Mouse (Mus musculus): ENCODE results near the gene Robo1.
A peak's percentile ranks its signal among the peaks of the same experiment; 100 is the strongest.

Robo1 gene

DNA sequence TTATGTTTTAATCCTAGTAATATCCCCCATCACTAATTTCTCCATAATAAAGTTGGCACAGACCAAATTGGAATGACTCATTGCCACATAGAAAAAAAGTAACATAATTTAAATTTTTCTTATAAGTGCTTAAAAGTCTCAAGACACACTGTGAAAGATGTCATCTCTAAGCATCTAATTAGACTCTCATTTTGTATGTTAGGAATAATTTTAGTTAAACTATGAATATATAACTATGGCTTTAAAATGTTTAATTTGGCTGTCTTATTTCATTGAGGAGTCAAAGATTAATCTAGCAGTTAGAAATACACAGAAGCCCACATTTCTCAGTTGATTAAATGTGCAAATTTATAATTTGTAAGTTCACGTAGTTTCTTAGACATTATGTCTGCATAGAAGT, 530.9 kb downstream of the Robo1 start:
- no peak for DNase-seq

GRCm38 (mm10) chr16:72841066-72841465, 533.0 kb downstream of the Robo1 start:
- DNase-seq = no peak

GRCm38 (mm10) chr16:72854101-72854500, 546.0 kb downstream of the Robo1 start:
- peak; percentile 35 for DNase-seq

GRCm38 (mm10) chr16:72854809-72855503, 546.9 kb downstream of the Robo1 start:
- DNase-seq = no peak

DNA sequence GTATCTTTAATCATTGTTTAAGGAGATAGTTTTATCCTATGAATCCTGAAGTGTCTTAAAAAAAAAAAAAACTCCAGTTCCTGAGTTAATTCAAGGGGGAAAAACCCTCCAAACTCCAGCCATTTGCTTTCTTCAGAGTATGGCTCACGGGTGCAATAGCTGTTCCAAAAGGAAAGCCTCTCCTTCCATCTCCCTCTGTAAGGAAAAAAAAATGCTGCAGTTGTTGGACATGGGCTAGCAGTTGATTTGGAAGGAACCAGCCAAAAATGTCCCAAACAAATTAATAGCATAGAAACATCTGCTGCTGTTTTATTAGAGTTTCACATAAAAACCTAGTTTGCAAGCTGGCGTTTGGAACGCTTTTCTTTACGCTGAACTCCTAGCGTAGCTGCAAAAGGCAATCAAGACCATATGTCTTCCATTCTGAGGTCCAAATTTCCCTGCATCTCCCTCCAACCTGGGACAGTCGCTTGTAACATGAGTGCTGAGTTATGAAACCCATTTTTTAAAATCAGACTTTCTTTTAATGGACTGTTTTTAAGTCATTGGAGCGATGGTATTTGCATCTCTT, 553.7 kb downstream of the Robo1 start:
- DNase-seq = no peak

DNA sequence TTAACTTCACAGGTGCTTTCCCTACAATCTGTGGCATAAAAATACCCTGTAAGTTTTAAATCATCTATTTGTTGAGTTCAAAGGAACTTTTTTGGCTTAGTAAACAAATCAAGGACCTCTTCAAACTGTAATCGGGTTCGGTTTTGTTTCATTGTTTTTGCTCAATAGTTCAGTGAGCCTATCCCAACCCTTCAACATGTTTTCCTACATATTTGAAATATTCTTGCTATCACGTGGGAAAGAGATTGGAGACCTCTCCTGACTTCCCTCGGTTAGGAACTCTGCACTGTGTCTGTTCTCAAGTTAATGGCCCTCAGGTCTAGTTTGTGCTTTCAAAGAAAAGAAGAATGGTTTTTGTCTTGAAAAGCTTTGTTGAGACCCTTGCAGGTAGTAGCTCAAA, 557.9 kb downstream of the Robo1 start:
- DNase-seq = no peak

GRCm38 (mm10) chr16:72874934-72875732, 567.0 kb downstream of the Robo1 start:
- no peak for DNase-seq

DNA sequence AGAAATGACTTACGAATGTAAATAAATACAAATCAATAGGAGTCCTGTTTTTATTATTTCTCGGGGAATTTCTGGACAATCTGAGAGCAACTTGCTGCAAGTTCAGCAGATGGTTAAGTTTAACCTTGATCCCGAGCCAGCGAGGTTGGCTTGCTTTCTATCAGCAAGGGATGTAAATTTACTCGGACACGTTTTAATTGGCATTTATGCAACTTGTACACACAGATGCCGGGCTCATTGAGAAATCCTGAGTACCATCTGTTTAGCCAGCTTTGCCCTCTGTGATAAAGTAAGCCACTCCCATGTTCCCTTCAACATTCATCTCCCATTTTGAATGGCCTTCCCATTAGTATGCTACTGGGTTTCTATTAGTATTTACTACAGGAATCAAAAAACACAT, 580.0 kb downstream of the Robo1 start:
- DNase-seq = no peak

GRCm38 (mm10) chr16:72889401-72889800, 581.3 kb downstream of the Robo1 start:
- DNase-seq = no peak

GRCm38 (mm10) chr16:72897125-72897524, 589.0 kb downstream of the Robo1 start:
- DNase-seq = no peak

DNA sequence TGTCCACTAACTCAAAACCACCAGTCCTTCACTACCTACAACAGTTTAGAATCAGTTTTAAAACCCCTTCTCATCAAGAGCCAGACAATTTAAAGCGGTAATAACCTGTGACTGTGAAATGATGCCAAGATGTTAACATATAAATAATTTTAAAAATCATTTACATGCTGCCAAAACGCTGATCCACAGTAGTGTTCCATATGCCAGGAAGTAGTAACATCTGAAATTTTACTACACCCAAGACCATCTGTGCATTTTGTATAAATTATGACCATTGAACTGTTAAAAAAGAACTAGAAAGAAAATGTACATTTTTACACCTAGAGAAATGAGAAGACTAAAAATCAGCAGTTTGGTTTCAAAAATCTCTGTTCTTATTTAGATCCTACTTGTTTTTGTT, 600.8 kb downstream of the Robo1 start:
- DNase-seq = no peak

DNA sequence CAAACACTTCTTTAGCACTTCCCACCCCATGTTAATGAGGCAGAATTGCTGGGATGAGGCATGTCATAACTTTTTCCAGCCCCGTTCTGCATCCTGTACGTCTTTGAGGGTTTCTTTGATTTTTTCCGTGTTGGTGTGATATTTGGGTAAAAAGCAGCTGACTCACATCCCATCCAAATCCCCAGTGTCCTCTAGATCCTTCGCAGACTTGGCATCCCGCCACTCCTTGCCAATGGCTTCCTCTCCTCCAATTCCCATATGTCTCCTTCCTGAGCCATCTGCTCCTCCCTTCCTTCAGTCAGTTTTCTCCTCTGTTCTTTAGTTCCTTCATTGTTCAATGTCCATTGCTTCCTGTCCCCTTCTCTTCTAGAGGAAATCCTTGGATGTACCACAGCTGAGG, 605.0 kb downstream of the Robo1 start:
- peak; percentile 87 for DNase-seq

DNA sequence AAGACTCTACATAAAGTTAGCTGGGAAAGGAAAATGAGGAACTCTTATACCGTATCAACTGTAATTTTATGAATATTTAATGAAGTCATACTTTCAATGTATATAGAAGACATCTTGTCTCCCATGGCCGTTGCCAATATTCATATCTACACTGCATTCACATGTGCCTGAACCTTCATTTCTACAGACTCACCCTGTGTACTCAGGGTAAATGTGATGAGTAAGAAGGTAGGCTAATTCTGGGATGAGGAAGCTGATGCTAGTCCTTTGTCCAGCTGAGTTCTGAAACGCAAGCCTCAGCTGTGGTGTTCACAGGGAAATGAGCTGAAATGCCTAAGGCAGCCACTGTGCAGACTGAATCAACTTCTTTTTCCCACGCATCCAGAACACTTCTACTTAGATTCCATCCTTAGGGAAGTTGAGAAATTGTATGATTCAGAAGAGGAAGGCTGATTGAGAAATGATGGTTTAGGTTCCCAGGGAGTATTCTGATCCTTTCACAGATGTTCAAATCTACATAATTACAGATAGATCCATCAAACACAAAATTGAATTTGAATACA, 606.0 kb downstream of the Robo1 start:
- peak; percentile 26 for DNase-seq

DNA sequence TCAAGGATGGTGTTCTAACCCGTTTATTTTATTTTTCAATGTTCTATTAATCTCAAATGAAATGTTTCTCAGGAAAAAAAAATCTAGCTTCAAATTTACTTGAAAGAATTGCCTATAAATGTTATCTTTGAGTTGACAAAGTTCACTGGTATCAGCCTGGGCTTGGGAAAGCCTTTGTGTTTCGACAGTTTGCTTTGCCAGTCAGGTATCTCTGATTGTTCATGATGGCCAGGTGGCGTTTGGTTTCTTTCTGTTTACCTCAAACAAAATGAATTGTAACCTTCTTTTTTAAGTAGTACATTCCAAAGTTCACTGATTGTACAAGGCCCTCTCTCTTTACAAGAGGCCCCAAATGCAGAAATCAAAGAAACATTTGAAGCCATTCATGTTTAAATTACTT, 611.9 kb downstream of the Robo1 start:
- no peak for DNase-seq

DNA sequence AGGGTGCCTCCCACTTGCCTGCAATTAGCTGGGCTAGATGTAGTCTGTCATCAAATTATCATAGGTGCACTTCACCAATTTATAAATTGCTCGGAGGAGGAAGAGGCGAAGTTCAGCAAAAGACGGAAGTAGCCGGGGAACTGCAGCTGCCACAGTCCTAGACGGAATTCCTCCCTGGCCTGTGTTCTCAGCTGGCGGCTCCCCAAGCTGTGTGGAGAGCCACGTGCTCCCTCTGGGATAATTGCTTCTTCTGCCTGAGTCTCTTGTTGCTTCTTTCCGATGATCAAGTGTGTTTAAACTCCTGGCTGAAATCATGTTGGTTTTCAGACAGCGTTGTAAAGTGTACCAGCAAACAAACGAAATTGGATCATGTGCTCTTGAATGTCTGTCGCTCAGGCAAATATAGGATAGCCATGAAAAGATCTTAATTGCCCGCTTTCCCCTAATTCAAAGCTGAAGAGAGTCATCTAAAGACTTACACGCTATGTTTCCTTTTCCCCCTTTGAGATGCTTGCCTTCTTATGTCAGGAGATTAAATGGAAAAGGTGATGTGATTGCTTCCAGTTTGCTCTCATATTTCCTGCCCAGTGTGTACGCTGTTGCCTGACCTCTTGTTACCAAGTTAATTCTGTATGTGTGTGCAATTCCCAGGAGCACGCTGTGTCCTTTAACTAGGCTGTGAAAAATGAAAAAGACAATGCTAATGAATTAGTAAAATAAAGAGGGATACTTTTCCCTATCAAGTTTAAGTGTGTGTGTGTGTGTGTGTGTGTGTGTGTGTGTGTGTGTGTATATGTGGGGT, 616.5 kb downstream of the Robo1 start:
- DNase-seq = peak; percentile 73

GRCm38 (mm10) chr16:72928525-72929122, 620.5 kb downstream of the Robo1 start:
- no peak for DNase-seq

DNA sequence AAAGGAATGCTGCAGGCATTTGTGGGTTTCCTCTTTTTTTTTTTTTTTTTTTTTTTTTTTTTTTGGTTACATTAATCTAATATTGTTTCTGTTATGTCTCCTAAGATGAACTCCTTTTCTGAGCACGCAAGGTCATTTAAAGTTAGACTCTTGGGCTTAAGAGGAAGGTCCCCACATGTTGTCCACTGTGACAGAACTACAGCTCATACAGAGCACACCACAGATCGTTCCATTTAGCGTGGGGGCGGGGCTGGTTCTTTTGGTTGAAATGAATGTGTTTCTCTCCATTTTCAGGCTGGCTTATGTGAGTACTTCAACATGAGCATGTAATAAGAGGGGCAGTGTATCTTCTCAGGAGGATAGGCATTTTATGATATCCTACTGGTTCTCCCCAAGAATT, 622.8 kb downstream of the Robo1 start:
- DNase-seq = no peak

GRCm38 (mm10) chr16:72934908-72935307, 626.8 kb downstream of the Robo1 start:
- DNase-seq = no peak

GRCm38 (mm10) chr16:72937183-72937582, 629.1 kb downstream of the Robo1 start:
- DNase-seq = no peak

GRCm38 (mm10) chr16:72939862-72940261, 631.8 kb downstream of the Robo1 start:
- DNase-seq = no peak

GRCm38 (mm10) chr16:72940786-72941185, 632.7 kb downstream of the Robo1 start:
- no peak for DNase-seq

- DNase-seq = no peak
Observed at GRCm38 (mm10) chr16:72944403-72944802, 636.3 kb downstream of the Robo1 start.

All from right cerebral cortex, adult 18-20 months (tissue).